Mouse (Mus musculus): ENCODE measurements around the gene Krtap22-2.
"Not testable (repeated sequence)": the region's sequence is repeated elsewhere in the genome, so short reads cannot be mapped to it uniquely, and the experiment has no call there.

Gene Krtap22-2

DNA sequence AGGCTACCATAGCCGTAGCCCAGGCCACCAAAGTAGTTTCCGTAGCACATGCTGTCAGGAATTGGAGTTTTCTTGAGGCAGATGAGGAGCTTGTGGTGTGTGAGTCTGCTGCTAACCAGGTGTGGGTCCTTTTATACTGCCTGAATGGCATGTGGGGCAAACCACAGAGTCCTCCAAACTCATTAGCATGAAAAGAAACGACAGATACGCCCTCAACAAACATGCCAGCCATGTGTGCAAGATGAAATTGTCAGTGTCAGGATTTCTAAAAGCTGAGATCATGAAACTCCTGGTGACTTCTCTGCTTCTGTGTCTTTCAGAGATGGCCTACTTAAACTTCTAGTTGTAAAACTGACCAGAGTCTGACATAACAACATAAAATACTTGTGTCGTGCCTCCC, at the start of gene Krtap22-2:
Gene Krtap22-2, minus strand, starts transcription at position 101 of the 400 bp plus-strand sequence.
- no peak for DNase-seq

DNA sequence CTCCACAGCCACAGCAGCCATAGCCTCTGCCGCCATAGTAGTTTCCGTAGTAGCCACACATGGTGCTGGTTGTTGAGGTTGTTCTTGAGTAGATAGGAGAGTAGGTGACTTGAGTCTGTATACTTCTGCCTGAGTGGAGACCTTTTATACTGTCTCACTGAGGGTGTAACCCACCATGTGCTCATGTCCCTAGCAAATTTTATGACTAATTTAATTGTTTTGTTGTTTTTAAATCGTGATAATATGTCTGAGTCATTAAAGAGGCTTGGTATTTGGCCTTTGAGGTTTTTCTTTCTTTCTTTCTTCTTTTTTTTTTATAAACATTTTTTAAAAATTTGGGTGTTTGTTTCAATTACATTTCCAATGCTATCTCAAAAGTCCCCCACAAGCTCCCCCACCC, 37.2 kb upstream of the Krtap22-2 start, which contains the start of gene Krtap6-5:
Gene Krtap6-5, minus strand, starts transcription at position 101 of the 400 bp plus-strand sequence.
- DNase-seq = no peak

DNA sequence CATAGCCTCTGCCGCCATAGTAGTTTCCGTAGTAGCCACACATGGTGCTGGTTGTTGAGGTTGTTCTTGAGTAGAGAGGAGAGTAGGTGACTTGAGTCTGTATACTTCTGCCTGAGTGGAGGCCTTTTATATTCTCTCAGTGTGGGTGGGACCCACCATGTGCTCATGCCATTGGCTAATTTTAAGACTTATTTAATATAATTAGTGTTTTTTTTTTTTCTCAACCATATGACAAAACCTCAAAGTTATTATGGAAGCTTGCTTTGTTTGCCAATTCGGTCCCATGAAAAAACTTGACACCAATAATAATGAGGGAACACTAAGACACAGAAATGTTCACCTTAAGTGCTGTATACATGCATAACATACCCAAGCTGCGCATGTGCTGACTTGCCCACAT, 30.8 kb upstream of the Krtap22-2 start, which contains the start of gene Gm10228:
Gene Gm10228, minus strand, starts transcription at position 101 of the 400 bp plus-strand sequence.
- DNase-seq = not testable (repeated sequence)

DNA sequence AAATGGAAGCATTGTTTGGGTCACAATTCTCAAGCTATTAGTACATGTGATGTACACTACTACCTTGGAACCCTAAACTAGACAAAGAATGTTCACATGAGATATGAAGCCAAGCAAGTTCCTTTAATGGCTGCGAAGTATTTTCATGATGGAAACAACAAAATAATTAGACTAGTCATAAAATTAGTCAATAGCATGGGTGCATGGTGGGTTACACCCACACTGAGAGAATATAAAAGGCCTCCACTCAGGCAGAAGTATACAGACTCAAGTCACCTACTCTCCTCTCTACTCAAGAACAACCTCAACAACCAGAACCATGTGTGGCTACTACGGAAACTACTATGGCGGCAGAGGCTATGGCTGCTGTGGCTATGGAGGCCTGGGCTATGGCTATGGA, 20.8 kb upstream of the Krtap22-2 start, which contains the start of gene Krtap6-1:
Gene Krtap6-1, plus strand, starts transcription at position 301 of the 400 bp plus-strand sequence.
- DNase-seq = not testable (repeated sequence)

DNA sequence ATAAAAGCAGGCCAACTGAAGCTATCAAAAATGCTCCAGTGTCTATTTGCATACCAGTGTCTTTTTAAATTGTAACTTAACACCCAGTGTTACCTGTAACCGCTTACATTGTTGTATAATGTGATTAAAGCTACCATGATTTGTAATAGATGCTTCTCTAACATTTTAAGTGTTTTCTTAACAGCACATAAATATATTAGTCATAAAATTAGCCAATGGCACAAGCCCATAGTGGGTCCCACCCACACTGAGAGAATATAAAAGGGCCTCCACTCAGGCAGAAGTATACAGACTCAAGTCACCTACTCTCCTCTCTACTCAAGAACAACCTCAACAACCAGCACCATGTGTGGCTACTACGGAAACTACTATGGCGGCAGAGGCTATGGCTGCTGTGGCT, 4.4 kb upstream of the Krtap22-2 start, which contains the start of gene Gm10229:
Gene Gm10229, plus strand, starts transcription at position 301 of the 400 bp plus-strand sequence.
- not testable (repeated sequence) for DNase-seq

DNA sequence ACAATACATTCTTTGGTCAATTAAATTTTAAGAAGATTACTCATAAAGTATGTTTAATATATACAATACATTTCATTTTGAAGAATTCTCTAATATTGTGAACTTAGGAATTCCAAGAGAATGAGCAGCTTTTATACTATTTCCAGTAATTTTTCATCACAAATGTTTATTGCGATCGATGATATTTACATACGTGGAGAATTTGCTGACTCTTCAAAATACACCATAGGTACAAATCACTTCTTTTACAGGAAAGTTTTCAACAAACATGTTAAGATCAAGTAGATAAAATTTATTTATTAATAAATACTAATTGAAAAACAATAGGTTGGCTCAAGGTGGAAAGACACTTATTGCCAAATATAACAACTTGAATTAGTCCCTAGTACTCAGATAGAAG, 3.4 kb upstream of the Krtap22-2 start:
- DNase-seq = no peak

DNA sequence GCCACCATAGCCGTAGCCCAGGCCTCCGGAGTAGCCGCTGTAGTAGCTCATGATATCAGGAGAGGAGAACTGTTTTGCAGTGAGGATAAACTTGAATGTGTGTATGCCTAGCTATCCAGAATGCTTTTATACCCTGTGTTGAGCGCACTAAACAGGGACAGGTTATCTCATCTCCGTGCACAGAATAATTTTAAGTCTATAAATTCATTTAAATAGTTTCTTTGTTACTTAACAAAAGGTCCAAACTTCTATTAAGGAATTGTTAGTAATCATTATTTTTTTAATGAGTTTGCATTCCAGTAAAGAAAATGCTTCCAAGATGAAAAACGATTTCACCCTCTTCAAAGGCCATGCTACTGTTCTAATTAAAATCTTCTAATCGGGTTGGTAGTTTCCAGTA, 47.8 kb downstream of the Krtap22-2 start, which contains the start of gene Krtap16-3:
Gene Krtap16-3, minus strand, starts transcription at position 101 of the 400 bp plus-strand sequence.
- DNase-seq = no peak
